Mouse (Mus musculus) CD8-positive naive resting alpha-beta T cell, adult 2 months (primary cell): Measurements from ENCODE around the gene Apol6.

ENCODE experiments used
- DNase-seq, 2 experiments: peaks; one replicate each; pipeline ENCODE4 v3.0.0; 2022; ENCODE audit warnings: low read depth in 2 of 2, low spot score in 2 of 2

The Apol6 gene

GRCm38 (mm10) chr15:77044597-77045320 lies at the start of gene Apol6:
TSS of gene Apol6 (plus strand) at chr15:77044729.
- no peak for DNase-seq

- DNase-seq: no peak
Measured at GRCm38 (mm10) chr15:76998048-76998447, 46.5 kb upstream of the Apol6 start.

- DNase-seq: no peak
Measured at GRCm38 (mm10) chr15:76998878-76999588, 45.5 kb upstream of the Apol6 start.

- DNase-seq: no peak
Measured at GRCm38 (mm10) chr15:77003173-77003867, 41.2 kb upstream of the Apol6 start.

- no peak for DNase-seq
Measured at GRCm38 (mm10) chr15:77003868-77004215, 40.7 kb upstream of the Apol6 start.

GRCm38 (mm10) chr15:77008851-77009250 lies 35.7 kb upstream of the Apol6 start:
- DNase-seq: no peak

- no peak for DNase-seq
Measured at GRCm38 (mm10) chr15:77013753-77014241, 30.7 kb upstream of the Apol6 start.

- no peak for DNase-seq
Measured at GRCm38 (mm10) chr15:77014431-77014830, 30.1 kb upstream of the Apol6 start.

GRCm38 (mm10) chr15:77014985-77015384 lies 29.5 kb upstream of the Apol6 start:
- no peak for DNase-seq

- DNase-seq: no peak
Measured at GRCm38 (mm10) chr15:77016509-77016908, 28.0 kb upstream of the Apol6 start.

GRCm38 (mm10) chr15:77017897-77018296 lies 26.6 kb upstream of the Apol6 start:
- DNase-seq: no peak

- DNase-seq: no peak
Measured at GRCm38 (mm10) chr15:77018740-77019340, 25.7 kb upstream of the Apol6 start.

GRCm38 (mm10) chr15:77019533-77019932 lies 25.0 kb upstream of the Apol6 start:
- no peak for DNase-seq

GRCm38 (mm10) chr15:77020136-77020535 lies 24.4 kb upstream of the Apol6 start:
- DNase-seq: no peak

GRCm38 (mm10) chr15:77021056-77021455 lies 23.5 kb upstream of the Apol6 start:
- no peak for DNase-seq

GRCm38 (mm10) chr15:77021851-77022250 lies 22.7 kb upstream of the Apol6 start:
- DNase-seq: no peak

- DNase-seq: no peak
Measured at GRCm38 (mm10) chr15:77022401-77022957, 22.1 kb upstream of the Apol6 start.

GRCm38 (mm10) chr15:77025884-77026583 lies 18.5 kb upstream of the Apol6 start:
- DNase-seq: no peak

- DNase-seq: no peak
Measured at GRCm38 (mm10) chr15:77027117-77027516, 17.4 kb upstream of the Apol6 start.

GRCm38 (mm10) chr15:77027675-77028074 lies 16.9 kb upstream of the Apol6 start:
- no peak for DNase-seq
